Mouse (Mus musculus) left cerebral cortex, adult 18-20 months (tissue): Measurements from ENCODE around the gene Gbp5. TPM values are rescaled to one million over a fixed set of nuclear protein-coding genes. Genes with fewer than 3 reads are reported as not detected.
"Not testable (repeated sequence)": the region's sequence is repeated elsewhere in the genome, so short reads cannot be mapped to it uniquely, and the experiment has no call there.

Experiments used
- DNase-seq, 2 experiments: peaks; one replicate each; pipeline ENCODE4 v3.0.0; 2021 to 2022; ENCODE audit warnings: low spot score in 2 of 2, mixed read lengths in 1 of 2
- total RNA-seq, 2 experiments: library from RNA; stranded (reverse); gene quantifications; 2 replicates each; pipeline ENCODE4 v1.2.3; 2021

Gbp5 gene
- total RNA-seq, 2 experiments from 2014 or later = 1.8 to 3.4 TPM

DNA sequence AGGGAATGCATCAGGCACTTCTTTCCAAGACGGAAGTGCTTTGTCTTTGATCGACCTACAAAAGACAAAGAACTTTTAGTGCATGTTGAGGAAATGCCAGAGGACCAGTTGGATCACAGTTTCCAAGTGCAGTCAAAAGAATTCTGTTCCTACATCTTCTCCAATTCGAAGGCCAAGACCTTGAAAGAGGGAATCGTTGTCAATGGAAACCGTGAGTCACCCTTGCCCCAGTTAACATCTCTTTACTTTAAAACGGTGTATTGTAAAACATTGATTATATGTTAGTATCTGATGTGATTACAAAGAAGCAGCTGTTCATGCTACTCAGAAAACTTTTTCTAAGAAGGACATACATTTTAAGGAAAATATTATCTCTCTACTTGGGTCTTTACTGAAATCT lies 47.6 kb downstream of the Gbp5 start:
- no peak for DNase-seq

DNA sequence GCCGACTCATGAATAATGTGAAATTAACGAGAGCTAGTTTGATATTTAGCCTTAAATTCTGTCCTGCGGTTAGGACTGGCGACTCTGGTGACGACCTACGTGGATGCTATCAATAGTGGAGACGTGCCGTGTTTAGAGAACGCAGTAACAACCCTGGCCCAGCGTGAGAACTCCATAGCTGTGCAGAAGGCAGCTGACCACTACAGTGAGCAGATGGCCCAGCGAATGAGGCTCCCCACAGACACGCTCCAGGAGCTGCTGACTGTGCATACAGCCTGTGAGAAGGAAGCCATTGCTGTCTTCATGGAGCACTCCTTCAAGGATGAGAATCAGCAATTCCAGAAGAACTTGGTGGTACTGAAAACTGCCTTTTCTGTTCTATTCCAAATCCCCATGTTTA lies 49.0 kb downstream of the Gbp5 start:
- DNase-seq = not testable (repeated sequence)

GRCm38 (mm10) chr3:142546690-142547089 lies 52.9 kb downstream of the Gbp5 start:
- no peak for DNase-seq

- no peak for DNase-seq
These were observed 56.4 kb downstream of the Gbp5 start for GRCm38 (mm10) chr3:142550052-142550676.

- DNase-seq = no peak
These were observed 60.8 kb downstream of the Gbp5 start for GRCm38 (mm10) chr3:142554601-142555000.

DNA sequence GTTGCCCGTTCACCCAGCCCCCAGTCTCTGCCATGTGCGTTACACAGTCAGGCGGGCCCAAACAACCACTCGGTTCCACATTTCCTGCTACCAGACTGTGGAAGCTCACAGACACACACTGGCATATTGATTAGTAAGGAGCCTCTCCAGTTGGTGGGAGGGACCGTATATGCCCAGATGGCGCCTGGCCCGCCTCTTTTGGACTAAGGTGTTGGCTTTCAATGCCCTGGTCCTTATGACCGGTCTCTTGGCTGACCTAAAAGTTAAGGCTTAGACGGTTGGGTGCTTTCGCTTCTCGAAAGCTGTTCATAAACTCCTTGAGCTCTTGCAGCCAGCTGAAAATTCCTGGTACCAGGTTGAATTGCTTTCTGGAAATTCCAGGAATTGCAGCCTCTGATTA lies 61.8 kb downstream of the Gbp5 start:
- no peak for DNase-seq

GRCm38 (mm10) chr3:142559632-142560228 lies 66.0 kb downstream of the Gbp5 start, which contains the start of gene Gbp3:
Gbp3 (plus strand) TSS chr3:142560026.
- DNase-seq = no peak

GRCm38 (mm10) chr3:142560296-142560948 lies 66.6 kb downstream of the Gbp5 start:
- DNase-seq = peak; percentile 73 to 76

- DNase-seq = no peak
These were observed 67.4 kb downstream of the Gbp5 start for GRCm38 (mm10) chr3:142561045-142561646.

- no peak for DNase-seq
These were observed 67.9 kb downstream of the Gbp5 start for GRCm38 (mm10) chr3:142561666-142562065.

- DNase-seq = not testable (repeated sequence)
These were observed 73.7 kb downstream of the Gbp5 start for GRCm38 (mm10) chr3:142567490-142567889.

- DNase-seq = no peak
These were observed 77.0 kb downstream of the Gbp5 start for GRCm38 (mm10) chr3:142570738-142571137.

Other genes starting within 250 kb of the Gbp5 start
- gene Pdlim5, start 98.3 kb upstream of the Gbp5 start, total RNA-seq = 10 to 100 TPM; 18.3 to 24.5 TPM
- gene Gbp7, start 36.4 kb downstream of the Gbp5 start, total RNA-seq = 1 to 10 TPM; 2.8 to 4.2 TPM
- gene Gbp3, start 66.0 kb downstream of the Gbp5 start, total RNA-seq = 1 to 10 TPM; 4.0 to 4.5 TPM
- gene Gbp2b, start 100.9 kb downstream of the Gbp5 start, total RNA-seq = not detected
- 1 to 10 TPM; 2.2 to 2.7 TPM for gene Gbp2, start 126.6 kb downstream of the Gbp5 start, total RNA-seq
- 1 to 10 TPM; 5.9 to 6.6 TPM for gene Kyat3, start 207.1 kb downstream of the Gbp5 start, total RNA-seq